Mouse (Mus musculus): ENCODE data around the gene Unc13d. TPM values are rescaled to one million over a fixed set of nuclear protein-coding genes. Genes with fewer than 3 reads are reported as not detected.
A peak's percentile ranks its signal among the peaks of the same experiment; 100 is the strongest.

The Unc13d gene
- total and polyA plus RNA-seq, 3 experiments = 8.9 to 15.7 (median 14.0) TPM

DNA sequence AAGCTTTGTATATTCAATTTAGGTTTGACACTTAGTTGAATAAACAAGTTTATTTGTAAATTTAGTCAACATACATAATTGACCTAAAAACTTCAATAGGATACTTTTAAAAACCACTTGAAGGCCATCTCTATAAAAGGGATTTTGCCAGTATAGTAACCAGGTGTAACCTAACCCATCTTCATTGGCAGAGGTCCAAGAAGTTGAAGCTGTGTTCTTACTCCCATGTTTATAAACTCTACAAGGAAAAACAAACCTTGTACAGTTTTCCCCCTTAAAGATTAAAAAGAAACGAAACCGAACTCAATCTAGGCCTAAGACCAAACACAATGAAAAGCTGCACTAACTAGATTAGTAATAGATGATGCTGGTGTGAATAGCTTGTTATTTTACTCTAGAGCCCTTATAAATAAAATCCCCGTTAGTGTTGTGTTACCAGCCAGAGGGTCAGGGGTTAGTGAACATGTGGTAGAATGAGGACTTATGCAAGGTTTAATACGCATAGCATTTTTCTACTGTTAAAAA is 55.4 kb downstream of the Unc13d start:
- H3K9me3 ChIP-seq (replicated peaks; ENCODE audit: low read length) = no peaks in the 10 kb centered on the region
- H3K4me2 ChIP-seq (ENCODE audit: insufficient read depth, low read depth, poor library complexity, severe bottlenecking) = no peak overlapping the region; the same call in 1 of the 2 replicates
- TF ChIP-seq POLR2AphosphoS2 (IDR thresholded peaks at IDR 0.05; ENCODE audit: low read depth, low read length) (no peak), HCFC1 (IDR thresholded peaks at IDR 0.05; ENCODE audit: low read depth, low read length) (no peak), EP300 (IDR thresholded peaks at IDR 0.05; ENCODE audit: low read length) (no peak), PAX5 (IDR thresholded peaks at IDR 0.05; ENCODE audit: low read length) (no peak), MXI1 (IDR thresholded peaks at IDR 0.05; ENCODE audit: low read depth, low read length) (no peak), ZNF384 (IDR thresholded peaks at IDR 0.05; ENCODE audit: low read depth, low read length) (no peak), NELFE (IDR thresholded peaks at IDR 0.05; ENCODE audit: low read depth, low read length) (no peak), KAT2A (IDR thresholded peaks at IDR 0.05; ENCODE audit: insufficient replicate concordance, low read length) (no peak), BHLHE40 (IDR thresholded peaks at IDR 0.05; ENCODE audit: low read depth, low read length) (no peak), SIN3A (IDR thresholded peaks at IDR 0.05; ENCODE audit: low read length) (no peak), ZC3H11A (IDR thresholded peaks at IDR 0.05; ENCODE audit: low read depth, low read length) (no peak), ETS1 (conservative IDR thresholded peaks at IDR 0.05; ENCODE audit: low read depth, low read length) (no peak), MAFK (IDR thresholded peaks at IDR 0.05; ENCODE audit: insufficient replicate concordance, low read length) (no peak), RCOR1 (conservative IDR thresholded peaks at IDR 0.05; ENCODE audit: low read depth, low read length) (no peak)
- peak overlapping the region; percentile 5 to 40 (median 25) for H3K4me3 ChIP-seq (replicated peaks in 1 of 3; ENCODE audit: low read depth in 2 of 3, low read length in 2 of 3, poor library complexity in 1 of 3)
- H3K4me1 ChIP-seq (ENCODE audit: control insufficient read depth in 1 of 2, insufficient read depth in 2 of 2) = peaks cover 0 to 22% of the 10 kb centered on the region in 2 experiments; a peak in 2 of 4 replicates
- no peak overlapping the region for H3K27ac ChIP-seq (ENCODE audit: insufficient read depth, low read depth)
- dilution Hi-C loops (cut with MboI; ENCODE audit: extremely low pct_ligation_motif_present, extremely low pct_unique_long_range_greater_than_20kb, low sequenced_read_pairs) (no loop called here), in situ Hi-C loops (cut with MboI; ENCODE audit: low pct_ligation_motif_present, low pct_unique_long_range_greater_than_20kb, low sequenced_read_pairs) (loop anchor here (25.0 kb wide), 1 partner anchor 410 kb away; the partner anchor contains the start of genes Gga3, Mif4gd and Mrps7)
- no peak for DNase-seq (ENCODE audit: extremely low read depth)
- H3K9ac ChIP-seq (ENCODE audit: insufficient read depth, low read depth) = peak overlapping the region; percentile 38; the same call in 1 of the 2 replicates
- H3K79me2 ChIP-seq (replicated peaks; ENCODE audit: control insufficient read depth, extremely low read depth, insufficient read depth, poor library complexity, severe bottlenecking) = peaks cover 11% of the 10 kb centered on the region
- H3K27me3 ChIP-seq (replicated peaks) = peaks cover 10% of the 10 kb centered on the region
- H3K36me3 ChIP-seq (replicated peaks in 1 of 2; ENCODE audit: control insufficient read depth in 1 of 2, insufficient read depth in 1 of 2, low read length in 1 of 2) = peaks cover 17 to 23% of the 10 kb centered on the region in 2 experiments

DNA sequence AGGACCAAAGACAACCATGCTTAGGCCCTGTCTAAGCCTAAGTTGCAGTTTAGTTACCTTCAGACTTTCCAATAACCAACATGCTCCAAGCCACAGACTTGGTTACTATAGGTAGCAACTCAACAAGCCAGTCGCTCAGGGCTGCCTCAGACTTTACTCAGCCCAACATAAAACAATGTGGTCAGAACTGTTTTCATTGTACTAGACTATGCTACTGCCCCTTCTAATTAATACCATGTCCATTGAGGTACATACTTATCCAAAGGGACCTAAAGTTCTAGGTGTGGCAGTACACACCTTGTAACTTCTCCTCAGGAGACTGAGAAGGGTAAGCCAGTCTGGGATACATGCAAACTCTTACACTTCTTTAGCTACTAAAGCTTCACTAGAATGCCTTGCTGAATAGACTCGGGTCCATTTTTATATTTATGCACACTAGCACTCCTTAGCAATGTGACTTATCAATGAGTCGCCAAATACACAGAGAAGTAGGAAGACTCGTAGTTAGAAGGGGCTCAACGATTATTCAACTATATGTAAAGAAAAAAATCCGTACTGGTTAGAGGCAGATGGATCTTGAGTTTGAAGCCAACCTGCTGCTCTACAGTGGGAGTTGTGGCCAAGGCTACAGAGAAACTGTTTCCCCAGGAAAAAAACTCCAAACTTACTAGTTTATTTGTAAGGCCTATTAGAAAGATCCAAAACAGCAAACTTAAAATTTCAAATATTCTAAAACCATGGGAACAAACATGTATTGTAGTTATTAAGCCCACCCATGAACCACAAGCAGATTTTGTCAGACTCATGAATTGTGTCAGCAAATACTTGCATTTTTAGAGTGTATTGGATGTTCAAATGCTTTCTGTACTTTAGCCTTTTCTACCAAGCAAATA is 56.2 kb downstream of the Unc13d start:
- in situ Hi-C loops (cut with MboI; ENCODE audit: low pct_ligation_motif_present, low pct_unique_long_range_greater_than_20kb, low sequenced_read_pairs) = loop anchor here (25.0 kb wide), 1 partner anchor 409 kb away; the partner anchor contains the start of genes Gga3, Mif4gd and Mrps7
- Histone ChIP-seq H3K36me3 (replicated peaks in 1 of 2; ENCODE audit: control insufficient read depth in 1 of 2, insufficient read depth in 1 of 2, low read length in 1 of 2) (peaks cover 17 to 23% of the 10 kb centered on the region in 2 experiments), H3K27ac (ENCODE audit: insufficient read depth, low read depth) (no peak overlapping the region), H3K4me2 (ENCODE audit: insufficient read depth, low read depth, poor library complexity, severe bottlenecking) (peak overlapping the region; percentile 21; the same call in 1 of the 2 replicates), H3K9me3 (replicated peaks; ENCODE audit: low read length) (no peaks in the 10 kb centered on the region), H3K27me3 (replicated peaks) (peaks cover 6% of the 10 kb centered on the region), H3K4me1 (ENCODE audit: control insufficient read depth in 1 of 2, insufficient read depth in 2 of 2) (peaks cover 0 to 22% of the 10 kb centered on the region in 2 experiments; a peak in 2 of 4 replicates), H3K4me3 (replicated peaks in 1 of 3; ENCODE audit: low read depth in 2 of 3, low read length in 2 of 3, poor library complexity in 1 of 3) (no peak overlapping the region), H3K9ac (ENCODE audit: insufficient read depth, low read depth) (no peak overlapping the region; the same call in 1 of the 2 replicates), H3K79me2 (replicated peaks; ENCODE audit: control insufficient read depth, extremely low read depth, insufficient read depth, poor library complexity, severe bottlenecking) (peaks cover 11% of the 10 kb centered on the region)
- TF ChIP-seq SIN3A (IDR thresholded peaks at IDR 0.05; ENCODE audit: low read length) (no peak), ELF1 (IDR thresholded peaks at IDR 0.05; ENCODE audit: low read depth, low read length) (no peak), ZKSCAN1 (IDR thresholded peaks at IDR 0.05; ENCODE audit: borderline replicate concordance, low read depth, low read length) (no peak), POLR2A (IDR thresholded peaks at IDR 0.05; ENCODE audit: low read depth, low read length) (peak; percentile 49; the same call in 1 of the 2 replicates), TCF12 (IDR thresholded peaks at IDR 0.05; ENCODE audit: low read depth, low read length) (no peak), JUN (IDR thresholded peaks at IDR 0.05; ENCODE audit: insufficient read depth, low read depth, low read length) (no peak), PAX5 (IDR thresholded peaks at IDR 0.05; ENCODE audit: low read length) (no peak), POLR2AphosphoS2 (IDR thresholded peaks at IDR 0.05; ENCODE audit: low read depth, low read length) (peak; percentile 99), RAD21 (IDR thresholded peaks at IDR 0.05; ENCODE audit: low read depth, low read length) (no peak)
- no peak for DNase-seq (ENCODE audit: extremely low read depth)
- dilution Hi-C loops (cut with MboI; ENCODE audit: extremely low pct_ligation_motif_present, extremely low pct_unique_long_range_greater_than_20kb, low sequenced_read_pairs) = no loop called here
